Mouse (Mus musculus) embryonic facial prominence, embryonic 15.5 days (tissue): Measurements from ENCODE around the gene Tmem39a. TPM values are rescaled to one million over a fixed set of nuclear protein-coding genes. Genes with fewer than 3 reads are reported as not detected.

Experiments
- ATAC-seq: fragments of 200-750 bp; cut with Nextera tagmentation; 2 replicates; pipeline ENCODE4 v1.8.0; 2017; ENCODE audit warnings: low read depth, moderate TSS enrichment; ENCODE audit not compliant: insufficient number of reproducible peaks, low FRiP score, low TSS enrichment
- H3K27ac ChIP-seq: fragments of 300-500 bp; sonication (generic); replicated peaks from 2 replicates; pipeline ENCODE4 v1.5.1; 2015; ENCODE audit warnings: mild to moderate bottlenecking, inconsistent platforms
- H3K27me3 ChIP-seq: fragments of 300-500 bp; sonication (generic); 2 replicates; pipeline ENCODE4 v1.6.1; 2015; ENCODE audit warnings: inconsistent platforms
- H3K36me3 ChIP-seq: fragments of 300-500 bp; sonication (generic); 2 replicates; pipeline ENCODE4 v1.6.1; 2015; ENCODE audit warnings: mild to moderate bottlenecking, inconsistent platforms
- H3K4me1 ChIP-seq: fragments of 300-500 bp; sonication (generic); 2 replicates; pipeline ENCODE4 v1.6.1; 2015; ENCODE audit warnings: inconsistent platforms
- H3K4me2 ChIP-seq: fragments of 300-500 bp; sonication (generic); replicated peaks from 2 replicates; pipeline ENCODE4 v1.6.1; 2015; ENCODE audit warnings: mild to moderate bottlenecking, inconsistent platforms
- H3K4me3 ChIP-seq: fragments of 300-500 bp; sonication (generic); replicated peaks from 2 replicates; pipeline ENCODE4 v1.5.1; 2015; ENCODE audit warnings: mild to moderate bottlenecking, inconsistent platforms
- H3K9ac ChIP-seq: fragments of 300-500 bp; sonication (generic); 2 replicates; pipeline ENCODE4 v1.6.1; 2015; ENCODE audit warnings: inconsistent platforms
- H3K9me3 ChIP-seq: fragments of 300-500 bp; sonication (generic); replicated peaks from 2 replicates; pipeline ENCODE4 v1.6.1; 2016; ENCODE audit warnings: inconsistent platforms
- WGBS: fragments of 180-500 bp; shearing (Covaris S2); methylation state at CpG from one replicate; pipeline ENCODE4 v1.1.7; 2015; 5-methylcytosine and 5-hydroxymethylcytosine counted together
- polyA plus RNA-seq: library from polyadenylated mRNA; unstranded; fragments of >200 nt; fragmentation: Nextera tagmentation; extraction: Ambion mirVana; gene quantifications from 2 replicates; pipeline ENCODE4 v1.2.1, GENCODE M21; 2015

The Tmem39a gene
- polyA plus RNA-seq = 136 and 138 TPM in 2 replicates

- ATAC-seq = no peak
- no peaks in the 10 kb centered on the region for H3K4me1 ChIP-seq
Observed at GRCm38 (mm10) chr16:38558221-38558748, at the start of gene Tmem39a. TSS of gene Tmem39a (plus strand) at chr16:38558698.

DNA sequence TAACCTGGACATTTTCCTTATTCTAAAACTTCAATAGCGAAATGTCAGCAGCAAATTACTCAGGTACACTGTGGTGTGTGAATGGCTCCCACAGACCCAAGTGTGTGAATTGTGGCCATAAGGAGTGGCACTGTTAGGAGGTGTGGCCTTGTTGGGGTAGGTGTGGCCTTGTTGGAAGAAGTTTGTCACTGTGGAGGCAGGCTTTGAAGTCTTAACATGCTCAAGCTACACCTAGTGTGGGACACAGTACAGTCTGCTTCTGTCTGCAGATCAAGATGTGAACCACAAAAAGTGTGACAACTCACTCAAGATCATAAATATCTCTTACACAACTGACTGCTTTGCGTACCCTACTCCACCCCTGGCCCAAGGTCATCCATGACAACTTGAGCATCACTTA is 47.7 kb upstream of the Tmem39a start:
- Histone ChIP-seq H3K4me3 (no peak overlapping the region), H3K36me3 (peaks cover 37% of the 10 kb centered on the region), H3K9me3 (no peaks in the 10 kb centered on the region), H3K4me2 (no peak overlapping the region), H3K9ac (no peak overlapping the region), H3K27me3 (no peaks in the 10 kb centered on the region), H3K27ac (no peak overlapping the region), H3K4me1 (no peaks in the 10 kb centered on the region)
- ATAC-seq = no peak
- 94% methylated on average over 2 of the region's 2 CpGs for WGBS

More at GRCm38 (mm10) chr16:38558221-38558748, at the start of gene Tmem39a:
- Histone ChIP-seq H3K4me3 (no peak within 1 kb of the TSS), H3K36me3 (no peaks in the 10 kb centered on the region), H3K4me2 (no peak within 1 kb of the TSS), H3K27me3 (peaks cover 31% of the 10 kb centered on the region), H3K9ac (no peak within 1 kb of the TSS), H3K9me3 (no peaks in the 10 kb centered on the region), H3K27ac (no peak within 1 kb of the TSS)
- WGBS = 84% methylated on average over 3 of the region's 3 CpGs

- H3K9me3 ChIP-seq = no peaks in the 10 kb centered on the region
- no peak overlapping the region for H3K27ac ChIP-seq
- no peaks in the 10 kb centered on the region for H3K27me3 ChIP-seq
- H3K4me3 ChIP-seq = no peak overlapping the region
- WGBS = 94% methylated on average over 2 of the region's 2 CpGs
- peaks cover 11% of the 10 kb centered on the region for H3K4me1 ChIP-seq
- H3K9ac ChIP-seq = no peak overlapping the region
- no peak overlapping the region for H3K4me2 ChIP-seq
- peaks cover 18% of the 10 kb centered on the region for H3K36me3 ChIP-seq
- ATAC-seq = no peak
Observed at GRCm38 (mm10) chr16:38519140-38519539, 39.4 kb upstream of the Tmem39a start.

- Histone ChIP-seq H3K4me2 (peak overlapping the region; percentile 51), H3K9me3 (no peaks in the 10 kb centered on the region), H3K9ac (no peak overlapping the region; the same call in 1 of the 2 replicates), H3K27ac (no peak overlapping the region), H3K4me1 (peaks cover 11% of the 10 kb centered on the region), H3K4me3 (peak overlapping the region; percentile 83), H3K36me3 (peaks cover 30% of the 10 kb centered on the region), H3K27me3 (no peaks in the 10 kb centered on the region)
- ATAC-seq = no peak
- 37% methylated on average over 8 of the region's 8 CpGs for WGBS
Observed at GRCm38 (mm10) chr16:38521211-38521987, 37.1 kb upstream of the Tmem39a start.

- ATAC-seq = peak; percentile 96
- Histone ChIP-seq H3K4me3 (peak within 1 kb of the TSS; percentile 83), H3K4me2 (peak within 1 kb of the TSS; percentile 51), H3K4me1 (peaks cover 11% of the 10 kb centered on the region), H3K27ac (peak within 1 kb of the TSS; percentile 98), H3K9me3 (no peaks in the 10 kb centered on the region), H3K36me3 (peaks cover 36% of the 10 kb centered on the region), H3K9ac (peak within 1 kb of the TSS; percentile 96), H3K27me3 (no peaks in the 10 kb centered on the region)
- WGBS = under 1% methylated on average over 72 of the region's 73 CpGs
Observed at GRCm38 (mm10) chr16:38522129-38523084, 36.1 kb upstream of the Tmem39a start, which contains the start of gene Timmdc1. TSS of gene Timmdc1 (minus strand) at chr16:38522663.

GRCm38 (mm10) chr16:38526264-38526663 is 32.2 kb upstream of the Tmem39a start:
- peaks cover 11% of the 10 kb centered on the region for H3K4me1 ChIP-seq
- H3K27ac ChIP-seq = no peak overlapping the region
- H3K9me3 ChIP-seq = no peaks in the 10 kb centered on the region
- no peak overlapping the region for H3K4me2 ChIP-seq
- no peaks in the 10 kb centered on the region for H3K27me3 ChIP-seq
- H3K9ac ChIP-seq = no peak overlapping the region
- no peak overlapping the region for H3K4me3 ChIP-seq
- H3K36me3 ChIP-seq = peaks cover 59% of the 10 kb centered on the region
- no peak for ATAC-seq
- 81% methylated on average over 6 of the region's 6 CpGs for WGBS

GRCm38 (mm10) chr16:38536544-38537146 is 21.9 kb upstream of the Tmem39a start:
- Histone ChIP-seq H3K9ac (no peak overlapping the region), H3K9me3 (no peaks in the 10 kb centered on the region), H3K4me3 (no peak overlapping the region)

GRCm38 (mm10) chr16:38538716-38539380 is 19.6 kb upstream of the Tmem39a start:
- H3K27me3 ChIP-seq = no peaks in the 10 kb centered on the region
- H3K9ac ChIP-seq = no peak overlapping the region
- ATAC-seq = no peak

More at GRCm38 (mm10) chr16:38536544-38537146, 21.9 kb upstream of the Tmem39a start:
- Histone ChIP-seq H3K4me2 (no peak overlapping the region), H3K27me3 (no peaks in the 10 kb centered on the region), H3K36me3 (peaks cover 60% of the 10 kb centered on the region), H3K27ac (no peak overlapping the region), H3K4me1 (no peaks in the 10 kb centered on the region)
- ATAC-seq = no peak
- 45% methylated on average over 8 of the region's 8 CpGs for WGBS

GRCm38 (mm10) chr16:38548000-38548399 is 10.5 kb upstream of the Tmem39a start:
- no peak overlapping the region for H3K4me2 ChIP-seq
- no peak for ATAC-seq
- peaks cover 5% of the 10 kb centered on the region; the same call in 1 of the 2 replicates for H3K27me3 ChIP-seq
- H3K36me3 ChIP-seq = peaks cover 30% of the 10 kb centered on the region
- 83% methylated on average over 1 of the region's 1 CpGs for WGBS
- H3K9me3 ChIP-seq = no peaks in the 10 kb centered on the region
- H3K27ac ChIP-seq = no peak overlapping the region
- no peak overlapping the region for H3K9ac ChIP-seq
- peaks cover 16% of the 10 kb centered on the region for H3K4me1 ChIP-seq
- H3K4me3 ChIP-seq = no peak overlapping the region

More at GRCm38 (mm10) chr16:38538716-38539380, 19.6 kb upstream of the Tmem39a start:
- Histone ChIP-seq H3K27ac (no peak overlapping the region), H3K4me1 (no peaks in the 10 kb centered on the region), H3K9me3 (no peaks in the 10 kb centered on the region), H3K36me3 (peaks cover 64% of the 10 kb centered on the region), H3K4me2 (no peak overlapping the region), H3K4me3 (no peak overlapping the region)
- 88% methylated on average over 13 of the region's 13 CpGs for WGBS
